Mouse (Mus musculus): ENCODE results near the gene Adcyap1r1. TPM values are rescaled to one million over a fixed set of nuclear protein-coding genes. Genes with fewer than 3 reads are reported as not detected.

The Adcyap1r1 gene
- polyA plus RNA-seq, 1 experiment, result not detected

DNA sequence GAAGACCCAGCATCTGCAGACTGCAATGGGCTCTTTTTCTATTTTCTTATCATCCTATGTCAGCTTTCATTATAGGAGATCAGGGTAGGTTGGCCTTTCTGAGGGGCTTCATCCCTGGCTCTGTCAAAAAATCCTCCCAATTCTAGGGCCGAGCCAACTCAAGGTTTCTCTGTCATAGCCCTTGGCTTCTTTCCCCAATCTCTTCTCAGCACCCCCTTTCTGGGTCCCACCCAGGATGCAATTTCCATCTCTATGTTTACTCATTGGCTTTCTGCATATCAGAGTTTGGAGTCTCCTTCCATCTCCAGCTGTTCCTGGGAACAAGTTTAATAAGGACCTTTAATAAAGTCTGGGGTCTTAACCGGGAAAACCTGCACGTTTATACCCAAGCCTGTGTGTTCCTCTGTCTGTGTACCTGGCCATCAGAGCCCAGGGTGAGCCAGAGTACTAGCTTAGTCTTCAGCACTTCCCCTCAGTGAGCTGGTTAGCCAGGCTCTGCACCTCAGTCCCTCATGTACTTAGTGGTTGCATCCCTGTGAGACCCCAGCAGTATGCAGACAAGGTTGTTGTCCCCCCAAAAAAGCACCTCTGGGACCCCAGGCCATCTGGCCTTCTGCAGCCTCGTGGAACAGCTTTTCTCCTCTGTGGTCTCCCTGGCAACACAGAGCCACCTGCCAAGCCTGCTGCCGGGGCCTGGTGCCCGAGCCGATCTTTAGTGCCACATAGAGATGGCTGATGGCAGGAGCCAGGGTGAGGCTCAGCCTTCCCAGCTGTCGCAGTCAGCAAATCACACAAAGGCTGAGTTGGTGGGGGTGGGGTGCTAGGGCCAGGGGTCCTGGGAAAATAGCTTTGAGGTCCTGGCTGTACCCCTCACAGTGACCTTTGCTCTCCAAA lies 16.3 kb upstream of the Adcyap1r1 start:
- TF ChIP-seq GATA1 (IDR thresholded peaks at IDR 0.05; ENCODE audit: low read length), result no peak

DNA sequence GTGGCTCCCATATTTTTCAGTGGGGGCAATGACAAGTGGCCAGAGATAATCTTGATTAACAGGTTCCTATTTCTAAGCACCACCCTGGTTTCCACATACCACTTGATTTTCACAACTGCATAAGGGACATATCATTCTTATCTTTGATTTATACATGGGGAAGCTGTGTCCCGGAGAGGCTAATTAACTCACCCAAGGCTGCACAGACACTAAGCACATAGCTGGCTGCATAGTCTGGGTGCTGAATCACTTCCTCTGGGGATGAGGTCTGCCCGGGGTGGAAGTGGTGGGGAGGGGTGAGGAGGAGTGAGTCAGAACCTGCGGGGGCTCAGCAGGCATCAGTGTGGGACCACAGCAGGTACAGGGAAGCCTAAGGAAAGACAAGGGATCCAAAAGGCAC lies 13.9 kb upstream of the Adcyap1r1 start:
- no peak for TF ChIP-seq GATA1 (IDR thresholded peaks at IDR 0.05; ENCODE audit: low read length)

DNA sequence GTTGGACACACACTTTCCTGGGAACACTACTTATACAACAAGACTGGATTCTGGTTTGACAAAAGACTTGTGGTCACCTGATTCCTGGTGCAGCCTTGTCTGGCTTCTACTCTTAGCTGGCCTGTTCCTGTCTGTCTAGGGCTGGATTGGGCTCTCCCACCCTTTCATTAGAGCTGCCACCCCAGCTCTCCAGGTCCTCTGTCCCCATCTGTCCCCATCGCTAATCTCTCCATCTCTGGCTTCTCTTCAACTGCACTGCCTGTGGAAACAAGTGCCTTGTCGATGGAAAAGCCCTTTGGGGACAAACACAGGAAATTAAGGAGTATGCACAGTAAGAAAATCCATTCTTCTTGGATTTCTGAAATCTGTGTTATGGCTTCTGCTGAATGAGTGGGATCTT lies 12.9 kb upstream of the Adcyap1r1 start:
- no peak for TF ChIP-seq GATA1 (IDR thresholded peaks at IDR 0.05; ENCODE audit: low read length)

DNA sequence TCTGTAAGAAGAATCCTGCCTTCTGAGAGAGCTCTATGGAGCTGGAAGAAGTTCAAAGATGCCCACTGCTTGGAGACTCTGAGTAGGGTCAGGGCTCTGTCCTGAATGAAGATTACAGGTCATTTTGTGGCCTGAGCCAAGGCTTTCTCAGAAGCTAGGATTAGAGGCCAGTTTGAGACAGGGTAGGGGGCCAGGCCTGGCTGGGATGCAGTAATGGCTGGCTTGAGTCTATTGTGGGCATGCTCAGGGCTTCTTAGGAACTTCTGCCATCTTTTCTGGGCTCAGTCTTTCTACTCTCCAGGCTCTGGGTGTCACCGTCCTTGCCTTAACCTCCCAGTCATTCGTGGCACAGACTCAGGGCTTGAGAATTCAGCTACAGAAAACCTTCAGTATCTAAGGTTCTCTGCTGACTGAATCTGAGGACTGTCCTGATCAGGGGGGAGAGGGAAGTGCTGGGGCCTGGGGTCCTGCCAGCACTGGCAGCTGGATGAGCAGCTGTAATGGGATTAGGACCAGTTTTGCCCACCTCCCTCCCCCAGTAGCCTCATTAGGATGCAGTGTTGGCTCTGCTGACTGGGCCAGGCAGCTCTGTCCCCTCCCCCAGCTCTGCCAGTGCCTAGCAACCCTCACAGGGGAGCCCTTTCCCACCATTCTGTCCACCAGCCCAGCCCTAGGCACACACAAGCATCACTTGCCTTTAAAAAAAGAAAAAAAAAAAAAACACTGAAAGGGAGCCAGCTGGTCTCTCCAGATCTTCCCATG lies 7.7 kb upstream of the Adcyap1r1 start:
- TF ChIP-seq GATA1 (IDR thresholded peaks at IDR 0.05; ENCODE audit: low read length), result no peak

DNA sequence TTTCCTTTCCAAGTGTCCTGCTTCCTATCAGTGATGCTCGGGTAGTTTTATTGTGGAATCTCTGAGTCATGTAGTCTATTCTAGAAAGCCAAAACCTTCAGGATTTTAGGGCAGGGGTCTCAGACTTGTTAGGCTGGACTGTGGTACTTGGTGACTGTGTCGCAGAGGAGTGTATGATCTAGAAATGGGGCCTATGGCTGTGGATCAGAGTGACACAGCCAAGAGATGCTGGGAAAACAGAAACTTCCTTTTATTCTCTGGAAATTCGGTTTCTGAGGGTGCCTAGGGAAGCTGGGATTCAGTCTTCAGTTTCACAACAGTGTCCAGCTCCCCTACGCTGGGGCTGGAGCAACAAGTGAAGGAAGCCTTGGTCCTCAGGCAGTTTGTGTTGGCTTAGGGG lies 7.1 kb upstream of the Adcyap1r1 start:
- no peak for TF ChIP-seq GATA1 (IDR thresholded peaks at IDR 0.05; ENCODE audit: low read length)

DNA sequence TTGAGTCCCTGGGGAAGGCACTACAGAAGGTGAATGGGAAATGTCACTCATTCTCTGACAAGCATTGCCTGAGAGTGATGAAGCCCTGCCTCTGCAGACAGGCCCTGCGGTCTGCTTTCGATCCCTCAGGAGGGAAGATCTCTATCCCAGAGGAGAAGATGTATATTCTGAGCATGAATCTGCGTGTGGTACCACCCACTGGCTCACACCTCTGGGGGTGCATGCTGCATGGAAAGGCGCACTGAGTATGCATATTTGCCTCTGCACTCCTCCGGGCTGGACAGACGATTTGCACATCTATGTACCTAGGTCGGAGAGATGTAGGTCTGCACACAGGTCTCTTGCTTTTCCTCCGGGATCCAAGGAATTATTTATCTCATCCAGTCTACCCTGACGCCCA lies 3.6 kb upstream of the Adcyap1r1 start:
- TF ChIP-seq GATA1 (IDR thresholded peaks at IDR 0.05; ENCODE audit: low read length), result no peak

DNA sequence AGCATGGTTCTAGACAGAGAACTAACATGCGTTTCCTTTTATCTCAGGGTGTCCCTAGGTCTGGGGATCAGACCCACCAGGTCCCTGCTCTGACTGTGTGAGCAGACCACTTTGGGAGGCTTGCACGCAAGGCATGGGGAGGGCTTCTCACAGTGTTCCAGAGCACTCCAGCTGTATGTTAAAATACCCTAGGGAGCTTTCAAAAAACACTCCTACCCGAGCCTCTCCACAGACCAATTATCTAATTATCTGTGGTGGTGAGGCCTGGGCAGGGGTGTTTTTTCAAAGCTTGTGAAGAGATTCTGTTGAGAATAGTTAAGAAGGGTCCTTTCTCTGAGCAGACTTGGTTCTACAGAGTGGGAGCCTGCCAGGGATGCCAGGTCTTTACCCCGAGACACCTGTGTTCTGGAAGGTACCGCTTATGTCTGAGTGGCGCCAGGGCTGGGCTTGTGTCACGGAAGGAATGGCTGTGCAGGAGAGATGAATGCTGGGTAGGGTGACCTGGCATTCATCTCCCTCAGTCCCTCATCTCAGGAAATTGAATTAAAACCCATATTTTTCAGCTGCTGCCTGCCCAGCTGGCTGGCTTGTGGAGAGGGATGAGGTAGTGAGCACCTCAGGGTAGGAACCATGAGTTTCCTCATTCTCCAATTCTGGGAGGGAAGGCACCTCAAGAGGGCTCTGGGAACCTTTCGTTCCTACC lies 2.7 kb upstream of the Adcyap1r1 start:
- no peak for TF ChIP-seq GATA1 (IDR thresholded peaks at IDR 0.05; ENCODE audit: low read length)

DNA sequence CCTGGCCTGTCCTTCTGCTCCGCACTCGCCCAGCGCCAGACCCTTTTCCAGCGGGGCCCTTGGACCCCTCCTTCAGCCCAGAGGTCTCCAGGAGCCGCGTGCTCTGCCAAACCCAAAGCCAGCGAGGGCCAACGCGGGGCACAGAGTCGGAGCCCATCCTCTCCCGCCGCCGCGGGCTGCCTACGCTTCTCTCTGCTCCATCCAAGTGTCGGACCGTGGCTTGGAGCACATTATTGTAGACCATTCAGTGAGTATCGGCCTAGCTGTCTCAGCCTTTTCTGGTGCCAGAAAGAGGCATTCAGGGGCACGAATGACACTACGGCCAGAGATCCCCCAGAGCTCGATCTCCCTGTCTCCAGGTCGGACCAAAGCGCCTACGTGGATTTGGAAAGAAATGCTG lies 603 bp downstream of the Adcyap1r1 start:
- TF ChIP-seq GATA1 (IDR thresholded peaks at IDR 0.05; ENCODE audit: low read length), result no peak

DNA sequence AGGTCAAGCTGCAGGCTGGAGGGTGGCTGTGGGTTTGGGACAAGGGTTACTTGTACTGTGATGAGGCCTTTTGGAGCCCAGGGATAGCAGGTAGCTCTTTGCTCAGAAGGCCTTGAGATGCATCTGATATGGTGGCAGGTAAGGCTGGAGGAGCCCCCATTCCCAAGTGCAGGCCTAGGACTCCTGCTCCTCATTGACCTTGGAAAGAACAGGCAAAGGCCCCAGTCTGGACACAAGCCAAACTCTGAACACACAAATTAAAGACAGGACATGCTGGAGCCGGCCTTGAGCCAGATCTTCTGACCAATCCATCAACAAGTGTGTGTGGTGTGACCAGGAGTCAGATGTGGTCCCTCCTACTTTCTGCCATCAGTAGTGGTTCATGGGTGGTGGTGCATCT lies 1.8 kb downstream of the Adcyap1r1 start:
- TF ChIP-seq GATA1 (IDR thresholded peaks at IDR 0.05; ENCODE audit: low read length), result no peak

DNA sequence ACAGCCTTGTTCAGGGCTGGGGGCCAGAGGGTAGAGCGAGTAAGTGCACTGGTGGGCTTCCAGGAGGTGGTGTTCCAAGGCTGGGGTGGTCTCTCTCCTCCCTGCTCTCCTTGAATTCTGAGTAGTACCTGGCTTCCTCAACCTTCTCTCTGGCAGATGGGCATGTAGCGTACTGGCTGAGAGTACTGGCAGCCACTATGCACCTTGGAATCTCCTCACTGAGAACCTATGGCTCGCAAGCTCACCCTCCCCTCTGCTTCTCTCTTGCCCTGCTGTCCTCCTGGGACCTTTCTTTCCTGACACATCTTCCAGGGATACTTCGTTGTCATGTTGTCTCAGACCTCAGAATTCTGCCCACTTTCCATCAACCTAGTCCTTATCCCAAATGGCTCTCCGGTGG lies 3.9 kb downstream of the Adcyap1r1 start:
- no peak for TF ChIP-seq GATA1 (IDR thresholded peaks at IDR 0.05; ENCODE audit: low read length)

DNA sequence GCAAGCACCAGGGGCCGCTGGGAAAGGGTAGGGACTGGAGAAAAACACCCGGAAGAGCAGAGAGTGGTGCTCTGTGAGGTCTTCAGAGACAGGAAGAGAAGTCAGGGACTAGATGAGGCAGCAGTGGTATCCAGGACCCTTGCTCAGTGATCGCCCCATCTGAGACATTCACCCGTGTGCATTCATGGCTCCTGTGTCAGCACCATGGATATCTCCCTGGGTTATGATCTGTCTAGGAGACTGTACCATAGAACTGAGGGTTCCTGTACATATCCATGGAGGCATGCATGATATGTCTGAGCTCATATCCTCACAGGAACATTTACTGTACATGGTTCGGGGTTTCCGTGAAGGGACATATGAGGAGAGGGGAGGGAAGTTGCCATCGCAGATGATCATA lies 5.9 kb downstream of the Adcyap1r1 start:
- no peak for TF ChIP-seq GATA1 (IDR thresholded peaks at IDR 0.05; ENCODE audit: low read length)

DNA sequence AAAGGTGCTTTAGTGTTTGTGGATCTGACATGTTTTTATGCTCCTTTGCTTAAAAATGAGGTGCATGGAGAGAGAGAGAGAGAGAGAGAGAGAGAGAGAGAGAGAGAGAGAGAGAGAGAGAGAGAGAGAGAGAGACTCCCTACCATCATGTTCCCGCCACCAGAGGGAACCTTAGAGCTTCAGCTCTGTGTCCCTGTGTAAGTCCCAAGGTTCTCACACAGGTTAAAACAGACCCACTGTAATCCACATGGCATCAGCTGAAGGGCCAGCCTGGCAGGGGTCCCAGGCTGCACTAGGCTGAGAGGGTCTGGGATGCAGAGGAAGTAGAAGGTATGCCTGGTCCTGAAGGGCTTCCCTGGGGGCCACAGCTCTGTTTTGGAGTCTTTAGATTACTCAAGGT lies 6.4 kb downstream of the Adcyap1r1 start:
- no peak for TF ChIP-seq GATA1 (IDR thresholded peaks at IDR 0.05; ENCODE audit: low read length)

DNA sequence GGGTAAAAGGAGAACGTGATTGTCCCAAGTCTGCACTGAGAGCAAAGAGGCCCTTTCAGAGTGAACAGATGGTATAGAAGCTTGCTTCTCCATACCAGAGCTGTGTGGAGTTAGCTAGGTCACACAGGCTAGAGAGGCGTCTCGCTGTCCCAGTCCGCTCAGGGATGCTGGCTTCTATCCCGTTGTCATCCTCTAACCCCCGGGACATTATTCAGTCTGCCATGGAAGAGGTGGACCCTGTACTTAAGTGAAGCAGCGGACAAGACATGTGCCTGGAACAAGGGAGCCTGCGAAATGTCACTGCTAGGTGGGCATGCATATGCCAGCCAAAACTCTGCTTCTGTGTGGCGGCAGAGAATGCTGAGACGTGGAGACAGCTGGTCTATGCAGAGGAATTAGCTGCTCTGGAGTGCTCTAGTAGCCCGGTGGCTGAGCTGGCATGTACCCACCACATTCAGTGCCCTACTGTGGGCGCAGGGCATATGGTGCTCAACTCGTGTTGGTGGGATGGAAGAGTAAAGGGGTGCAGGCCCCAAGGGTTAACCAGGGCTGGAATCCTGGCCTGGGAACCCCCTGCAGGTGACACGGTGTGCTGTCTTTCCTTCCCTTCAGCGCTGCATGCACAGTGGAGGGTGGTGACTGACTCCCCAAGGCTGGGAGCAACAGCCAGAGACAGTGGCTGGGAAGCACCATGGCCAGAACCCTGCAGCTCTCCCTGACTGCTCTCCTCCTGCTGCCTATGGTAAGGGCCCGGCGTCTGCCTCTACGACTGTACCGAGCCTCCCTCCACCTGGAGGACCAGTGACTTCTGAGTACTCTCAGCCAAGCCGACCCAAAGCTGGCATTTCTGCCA lies 8.0 kb downstream of the Adcyap1r1 start:
- no peak for TF ChIP-seq GATA1 (IDR thresholded peaks at IDR 0.05; ENCODE audit: low read length)

DNA sequence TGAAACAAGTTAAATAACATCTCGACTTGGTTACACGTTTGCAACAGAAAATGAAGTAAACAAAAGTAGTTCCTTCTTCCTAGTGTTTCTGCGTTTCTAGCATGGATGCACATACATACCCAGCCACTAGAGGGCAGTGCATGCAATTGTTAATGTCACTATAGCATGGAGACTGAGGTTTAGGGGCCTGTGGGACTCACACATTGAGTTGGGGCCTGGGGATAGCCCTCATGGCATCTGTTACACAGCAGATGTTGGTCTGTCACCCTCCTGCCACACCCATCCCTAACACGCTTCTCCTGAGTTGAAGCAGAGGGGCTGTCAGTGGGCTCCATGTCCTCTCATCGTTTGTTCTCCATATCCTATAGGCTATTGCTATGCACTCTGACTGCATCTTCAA lies 9.4 kb downstream of the Adcyap1r1 start:
- TF ChIP-seq GATA1 (IDR thresholded peaks at IDR 0.05; ENCODE audit: low read length), result no peak

DNA sequence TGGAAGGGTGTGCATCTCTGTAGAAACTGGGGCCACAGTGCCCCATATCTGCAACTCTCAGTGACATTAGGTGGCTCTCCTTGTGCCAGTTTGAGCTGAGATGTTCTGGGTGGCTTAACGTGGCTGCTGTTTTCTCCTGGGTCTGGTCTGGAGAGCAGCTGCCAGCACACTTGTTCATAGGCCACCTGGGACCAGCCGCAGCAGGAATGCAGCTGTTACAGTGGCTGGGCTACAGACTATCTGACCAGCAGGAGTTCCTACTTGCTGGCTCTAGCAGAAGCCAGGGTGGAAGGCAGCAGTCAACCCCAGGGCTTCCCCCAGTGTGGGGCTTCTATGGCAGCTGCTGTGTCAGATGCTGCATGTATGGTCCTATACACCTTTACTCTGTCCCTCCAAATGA lies 9.9 kb downstream of the Adcyap1r1 start:
- TF ChIP-seq GATA1 (IDR thresholded peaks at IDR 0.05; ENCODE audit: low read length), result no peak
